Mouse (Mus musculus): ENCODE results near the gene Prc1.

The Prc1 gene

DNA sequence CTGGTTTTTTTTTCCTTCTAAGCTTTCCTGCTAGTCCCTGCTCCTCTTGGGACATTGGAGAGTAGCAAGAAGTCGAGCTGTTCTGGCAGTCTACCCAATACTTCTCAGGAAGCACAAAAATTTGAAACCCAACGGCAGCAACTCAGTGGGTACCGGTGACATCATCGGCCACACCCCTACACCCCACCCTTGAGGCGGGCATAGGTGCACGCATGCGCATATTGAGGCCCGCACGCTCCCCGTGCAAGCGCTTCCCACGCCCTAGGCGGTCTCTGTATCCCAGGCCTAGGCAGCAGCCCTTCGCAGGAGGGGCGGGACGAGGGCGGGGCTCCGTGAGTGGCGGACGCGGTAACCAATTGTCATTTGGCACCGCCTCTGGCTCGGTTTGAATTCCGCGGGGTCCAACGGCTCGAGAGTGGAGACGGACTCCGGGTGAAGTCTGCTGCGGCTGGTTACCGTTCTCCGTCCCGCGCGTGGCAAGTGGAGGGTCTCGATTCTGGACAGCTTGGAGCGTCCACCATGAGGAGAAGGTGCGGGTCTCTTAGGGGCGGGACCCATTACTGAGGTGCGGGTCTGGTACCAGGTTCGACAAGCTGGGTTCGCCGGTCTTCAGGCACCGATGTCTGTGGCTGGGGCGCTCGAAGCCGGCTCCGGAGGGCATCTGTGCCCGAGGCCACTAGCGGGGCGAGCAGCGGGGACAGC is at the start of gene Prc1:
Gene Prc1 (plus strand): TSS at position 389 of the 702 bp plus-strand sequence.
- peak; percentile 68 for DNase-seq (ENCODE audit: extremely low read depth, low read depth, low spot score)

DNA sequence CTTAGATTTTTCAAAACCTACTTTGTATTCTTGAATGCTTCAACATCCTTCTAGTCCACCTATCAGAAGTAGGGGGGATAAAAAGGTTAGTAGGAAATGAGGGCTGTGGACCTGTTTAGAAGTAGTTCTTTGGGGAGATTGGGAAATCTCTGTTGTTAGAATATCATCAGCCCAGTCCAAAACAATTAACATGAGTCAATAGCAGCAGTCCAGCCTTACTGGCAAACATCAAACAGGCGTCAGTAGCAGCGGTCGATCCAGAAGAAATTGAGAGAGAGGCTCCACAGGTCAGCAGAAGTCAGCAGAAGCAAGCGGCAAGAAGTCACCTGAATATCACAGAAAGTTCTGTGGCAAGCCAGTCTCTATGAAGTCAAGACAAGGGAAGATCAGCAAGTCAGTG is 49.4 kb upstream of the Prc1 start:
- DNase-seq (ENCODE audit: extremely low read depth, low read depth, low spot score) = no peak

DNA sequence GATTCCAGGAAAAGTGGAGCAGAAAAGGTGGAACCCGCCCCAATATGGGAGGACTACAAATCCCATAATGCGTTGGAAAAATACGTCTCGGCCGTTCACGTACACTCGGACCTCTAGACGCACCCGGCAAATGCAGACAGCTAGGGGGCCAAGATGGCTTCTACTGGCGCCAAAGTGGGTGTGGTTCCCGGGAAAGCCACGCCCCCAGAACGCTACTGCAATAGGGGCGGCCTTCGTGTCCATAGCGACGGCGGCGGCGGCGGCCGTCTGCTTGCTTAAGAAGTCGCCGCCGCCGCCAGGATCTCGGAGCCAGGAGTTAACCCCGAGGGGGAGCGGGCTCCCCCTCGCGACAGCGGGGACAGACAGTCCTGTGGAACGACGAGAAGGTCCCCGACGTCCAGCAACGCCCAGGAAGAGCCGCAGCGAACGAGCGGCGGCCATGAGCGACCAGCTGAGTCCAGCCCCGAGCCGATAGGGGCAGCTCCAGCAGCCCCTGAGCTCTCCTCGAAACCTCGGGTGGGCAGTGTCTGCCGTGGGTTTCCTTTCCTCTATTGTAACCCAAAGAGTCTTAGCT is 48.0 kb upstream of the Prc1 start, which contains the start of gene Ttll13:
Gene Ttll13 (plus strand): TSS at position 229 of the 574 bp plus-strand sequence.
- DNase-seq (ENCODE audit: extremely low read depth, low read depth, low spot score) = peak; percentile 56

DNA sequence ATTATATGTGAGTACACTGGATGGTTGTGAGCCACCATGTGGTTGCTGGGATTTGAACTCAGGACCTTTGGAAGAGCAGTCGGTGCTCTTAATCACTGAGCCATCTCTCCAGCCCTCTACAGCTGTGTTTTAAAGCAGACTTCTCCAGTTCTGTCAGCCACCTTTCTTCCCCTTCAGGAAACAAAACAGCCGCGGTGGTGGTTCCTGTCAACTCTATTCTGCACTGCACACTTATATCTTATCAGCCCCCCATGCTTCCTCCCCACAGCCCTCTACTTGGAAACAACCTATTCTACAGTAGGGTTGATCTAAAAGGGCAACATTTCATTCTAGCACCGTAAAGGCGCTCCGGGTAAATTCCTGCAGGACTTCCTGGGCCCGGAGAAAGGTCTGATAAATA is 47.4 kb upstream of the Prc1 start:
- DNase-seq (ENCODE audit: extremely low read depth, low read depth, low spot score) = no peak

DNA sequence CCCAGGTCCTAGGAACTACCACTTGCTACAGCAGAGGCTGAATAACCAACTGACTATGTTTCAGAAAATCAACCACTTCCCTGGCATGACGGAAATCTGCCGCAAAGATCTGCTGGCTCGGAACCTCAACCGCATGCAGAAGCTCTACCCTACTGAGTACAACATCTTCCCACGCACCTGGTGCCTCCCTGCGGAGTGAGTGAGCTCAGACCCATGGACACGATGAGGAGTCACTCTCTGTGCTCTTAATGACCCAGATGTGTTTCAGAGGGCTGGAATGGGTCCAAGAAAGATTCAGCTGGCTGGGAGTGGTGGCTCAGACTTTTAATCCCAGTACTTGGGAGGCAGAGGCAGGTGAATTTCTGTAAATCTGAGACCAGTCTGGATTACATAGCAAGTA is 41.8 kb upstream of the Prc1 start:
- DNase-seq (ENCODE audit: extremely low read depth, low read depth, low spot score) = no peak

DNA sequence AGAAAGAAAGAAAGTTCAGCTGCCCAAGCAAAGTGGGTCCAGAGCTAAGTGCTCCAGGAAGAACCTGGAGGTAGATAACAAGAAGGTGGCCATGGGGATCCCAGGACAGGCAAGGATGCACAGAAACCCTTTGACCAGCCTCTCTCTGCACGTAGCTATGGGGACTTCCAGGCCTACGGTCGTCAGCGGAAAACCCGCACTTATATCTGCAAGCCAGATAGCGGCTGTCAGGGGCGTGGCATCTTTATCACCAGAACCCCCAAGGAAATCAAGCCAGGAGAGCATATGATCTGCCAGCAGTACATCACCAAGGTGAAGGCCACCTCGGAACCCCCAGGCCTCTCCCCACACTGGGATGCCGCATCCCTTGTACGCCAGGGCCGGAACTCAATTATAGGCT is 41.4 kb upstream of the Prc1 start:
- no peak for DNase-seq (ENCODE audit: extremely low read depth, low read depth, low spot score)

DNA sequence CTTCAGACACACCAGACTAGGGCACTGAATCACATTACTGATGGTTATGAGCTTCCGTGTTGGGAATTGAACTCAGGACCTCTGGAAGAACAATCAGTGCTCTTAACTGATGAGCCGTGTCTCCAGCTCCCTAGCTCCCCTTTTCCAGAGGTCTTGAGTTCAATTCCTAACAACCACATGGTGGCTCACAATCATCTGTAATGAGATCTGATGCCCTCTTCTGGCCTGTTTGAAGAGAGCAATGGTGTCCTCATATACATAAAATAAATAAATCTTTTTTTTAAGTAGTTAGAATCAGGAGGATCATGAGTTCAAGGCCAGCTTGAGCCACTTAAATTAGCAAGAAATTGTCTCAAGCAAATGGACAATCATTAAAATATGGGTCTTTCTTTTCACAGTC is 38.3 kb upstream of the Prc1 start:
- no peak for DNase-seq (ENCODE audit: extremely low read depth, low read depth, low spot score)

DNA sequence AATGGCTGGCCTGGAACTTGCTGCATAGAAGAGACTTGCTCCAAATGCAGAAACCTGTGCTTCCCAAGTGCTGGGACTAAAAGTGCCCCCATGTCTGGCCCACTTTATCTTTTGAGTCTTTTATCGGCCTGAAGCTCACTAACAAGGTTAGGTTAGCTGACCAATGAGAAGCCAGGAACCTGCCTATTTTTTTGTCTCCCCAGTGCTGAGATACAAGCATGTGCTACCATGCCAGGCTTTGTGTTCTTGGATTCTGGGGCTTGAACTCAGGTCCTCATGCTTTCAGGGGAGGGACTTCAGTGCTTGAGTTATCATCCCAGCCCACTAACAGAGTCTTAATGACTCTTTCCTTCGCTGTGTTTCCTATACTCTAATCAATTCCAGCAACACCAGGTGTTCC is 36.5 kb upstream of the Prc1 start:
- DNase-seq (ENCODE audit: extremely low read depth, low read depth, low spot score) = no peak

DNA sequence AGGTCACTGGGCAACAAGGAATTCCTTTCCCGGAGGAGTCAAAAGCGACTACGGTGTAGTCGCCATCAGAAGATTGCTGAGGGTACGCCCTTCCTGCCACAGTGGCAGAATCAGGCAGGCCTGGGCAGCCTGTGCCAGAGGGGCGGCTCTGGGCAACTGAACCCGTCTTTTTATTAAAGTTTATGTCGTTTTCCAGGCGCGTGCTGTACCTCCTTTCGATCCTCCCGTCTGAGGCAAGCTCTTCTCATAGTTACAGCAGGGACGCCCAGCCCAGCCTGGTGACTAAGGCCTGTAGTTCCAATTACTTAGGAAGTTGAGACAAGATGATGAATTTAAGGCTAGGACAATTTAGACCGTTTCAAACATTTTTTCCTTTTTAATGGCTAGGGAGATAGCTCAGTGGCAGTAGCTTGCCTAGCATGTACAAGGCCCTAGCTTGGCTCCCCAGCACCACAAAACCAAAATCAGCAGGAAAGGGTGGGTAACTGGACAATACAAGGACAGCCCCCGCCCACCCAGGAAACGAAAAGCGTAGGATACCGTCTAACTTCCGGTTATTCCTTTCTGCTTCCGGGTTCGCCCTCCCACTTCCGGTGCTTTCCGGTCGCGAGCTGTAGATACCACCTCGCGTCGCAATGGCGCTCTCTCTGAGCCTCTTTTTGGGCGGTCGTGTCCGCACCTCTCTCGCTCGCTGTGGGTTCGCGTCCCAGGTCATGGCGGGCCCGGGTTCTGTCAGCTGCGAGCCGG is 33.5 kb upstream of the Prc1 start, which contains the start of gene Ngrn:
Gene Ngrn (plus strand): TSS at position 591 of the 747 bp plus-strand sequence.
- DNase-seq (ENCODE audit: extremely low read depth, low read depth, low spot score) = no peak

DNA sequence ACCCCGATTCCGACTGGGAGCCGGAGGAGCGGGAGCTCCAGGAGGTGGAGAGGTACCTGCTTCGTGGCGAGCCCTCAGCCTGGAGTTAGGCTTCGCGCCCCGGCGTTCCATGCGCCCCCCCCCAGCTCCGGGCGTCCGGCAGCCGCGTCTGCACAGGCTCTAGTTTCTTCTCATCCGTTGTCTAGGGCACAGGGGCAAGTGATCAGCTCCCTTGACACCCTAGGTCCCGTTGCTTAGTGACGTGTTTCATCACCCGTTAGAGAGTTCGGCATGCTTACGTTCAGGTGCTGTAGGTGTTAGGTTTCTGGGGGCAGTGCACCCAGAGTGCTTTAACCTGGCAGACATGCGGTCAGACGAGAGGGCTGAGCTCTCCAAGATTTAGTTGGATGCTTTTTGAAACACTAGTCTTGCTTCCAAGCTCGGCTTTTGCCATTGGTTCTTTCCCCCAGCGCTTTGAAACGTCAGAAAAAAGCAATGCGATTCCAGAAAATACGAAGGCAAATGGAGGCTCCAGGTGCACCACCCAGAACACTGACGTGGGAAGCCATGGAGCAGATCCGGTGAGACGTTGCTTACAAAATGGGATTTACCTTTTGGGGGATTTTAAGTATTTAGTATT is 32.8 kb upstream of the Prc1 start:
- no peak for DNase-seq (ENCODE audit: extremely low read depth, low read depth, low spot score)

DNA sequence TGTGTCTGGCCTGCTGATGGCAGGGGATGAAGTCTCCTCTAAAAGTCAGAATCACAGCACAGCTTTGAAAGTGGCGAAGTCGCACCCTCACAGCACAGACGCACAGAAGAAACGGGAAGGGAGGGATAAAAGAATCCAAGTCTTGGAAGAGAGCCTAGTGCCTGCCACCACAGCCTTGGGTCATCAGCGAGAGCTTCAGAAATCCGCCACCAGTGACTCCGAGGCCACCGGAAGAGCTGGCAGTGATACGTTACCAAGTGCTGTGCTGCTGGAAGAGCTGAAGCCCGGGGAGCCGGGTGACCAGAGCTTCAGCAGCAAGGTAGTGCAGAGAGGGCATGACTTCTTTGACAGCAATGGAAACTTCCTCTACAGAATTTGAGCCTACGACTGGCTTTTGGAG is 29.6 kb upstream of the Prc1 start:
- DNase-seq (ENCODE audit: extremely low read depth, low read depth, low spot score) = no peak

DNA sequence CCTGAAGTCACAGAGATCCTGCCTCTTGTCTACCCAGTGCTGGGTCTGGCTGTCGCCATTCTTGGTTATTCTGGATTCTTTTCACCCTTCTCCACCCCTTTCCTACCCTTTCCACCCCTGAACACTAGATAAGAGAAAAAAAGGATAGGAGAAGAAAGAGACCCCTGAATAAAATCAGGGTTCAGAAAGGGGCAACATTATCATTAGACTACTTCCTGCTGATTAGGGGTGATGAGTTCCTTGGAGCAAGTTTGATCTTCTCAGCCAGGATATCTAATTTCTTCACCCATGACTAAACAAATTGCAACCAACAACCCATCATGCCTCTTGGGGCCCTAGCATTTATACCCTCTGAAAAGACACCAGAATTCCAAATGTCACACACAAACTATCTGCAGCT is 26.5 kb upstream of the Prc1 start:
- DNase-seq (ENCODE audit: extremely low read depth, low read depth, low spot score) = no peak

DNA sequence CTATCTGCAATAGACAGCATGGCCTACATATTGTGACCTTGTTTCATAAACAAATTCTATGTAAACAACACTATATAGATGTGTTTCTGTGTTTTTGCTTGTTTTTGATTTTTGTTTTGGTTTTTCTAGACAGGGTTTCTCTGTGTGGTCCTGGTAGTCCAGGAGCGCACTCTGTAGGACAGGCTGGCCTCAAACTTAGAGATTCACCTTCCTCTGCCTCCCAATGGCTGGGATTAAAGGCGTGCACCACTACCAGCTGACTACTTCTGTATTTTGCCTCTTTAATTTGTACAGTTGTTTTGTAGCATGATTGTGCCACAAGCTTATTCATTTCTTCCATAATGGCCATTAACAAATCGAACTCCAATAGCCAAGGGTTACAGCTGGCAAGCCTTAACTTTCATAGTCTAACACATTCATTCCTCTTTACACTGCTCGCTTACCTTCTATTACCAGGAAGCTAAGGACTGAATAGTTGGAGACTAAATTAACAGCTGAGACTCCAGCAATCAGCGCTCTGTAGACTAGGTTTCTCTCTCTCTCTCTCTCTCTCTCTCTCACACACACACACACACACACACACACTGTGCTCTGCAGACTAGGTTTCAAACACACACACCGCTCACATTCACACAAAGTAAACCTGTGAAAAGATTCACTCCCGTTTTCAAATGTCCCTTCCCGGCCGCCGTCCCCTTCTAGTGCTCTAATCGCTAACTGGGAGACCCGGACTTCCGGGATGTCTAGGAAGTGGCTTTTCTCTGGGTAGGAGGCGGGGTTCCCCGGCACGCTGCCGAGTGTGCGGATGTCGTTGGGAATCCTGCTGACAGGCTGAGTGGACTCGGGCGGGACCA is 25.1 kb upstream of the Prc1 start, which contains the start of gene Vps33b:
Gene Vps33b (plus strand): TSS at position 753 of the 854 bp plus-strand sequence.
- DNase-seq (ENCODE audit: extremely low read depth, low read depth, low spot score) = no peak

DNA sequence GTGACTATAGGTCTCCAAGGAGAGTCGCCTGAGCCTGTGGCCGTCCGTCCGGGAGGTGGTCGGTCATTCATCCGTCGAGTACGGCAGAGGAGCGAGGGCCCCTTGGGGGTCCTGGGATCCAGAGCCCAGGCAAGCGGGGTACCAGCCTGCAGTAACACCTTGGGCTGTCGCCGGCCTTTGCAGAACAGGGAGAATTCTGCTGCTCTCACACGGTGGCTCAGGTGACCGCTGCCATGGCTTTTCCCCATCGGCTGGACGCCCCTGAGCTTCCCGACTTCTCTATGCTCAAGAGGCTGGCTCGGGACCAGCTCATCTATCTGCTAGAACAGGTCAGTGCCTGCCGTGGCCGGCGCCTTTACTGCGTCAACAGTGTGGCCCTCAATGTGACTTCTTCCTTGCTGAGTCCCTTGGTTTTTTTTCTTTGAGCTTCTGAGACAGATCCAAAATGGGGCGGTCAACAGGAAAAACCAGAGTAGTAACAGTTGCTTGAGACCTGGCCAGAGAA is 24.4 kb upstream of the Prc1 start:
- DNase-seq (ENCODE audit: extremely low read depth, low read depth, low spot score) = no peak

DNA sequence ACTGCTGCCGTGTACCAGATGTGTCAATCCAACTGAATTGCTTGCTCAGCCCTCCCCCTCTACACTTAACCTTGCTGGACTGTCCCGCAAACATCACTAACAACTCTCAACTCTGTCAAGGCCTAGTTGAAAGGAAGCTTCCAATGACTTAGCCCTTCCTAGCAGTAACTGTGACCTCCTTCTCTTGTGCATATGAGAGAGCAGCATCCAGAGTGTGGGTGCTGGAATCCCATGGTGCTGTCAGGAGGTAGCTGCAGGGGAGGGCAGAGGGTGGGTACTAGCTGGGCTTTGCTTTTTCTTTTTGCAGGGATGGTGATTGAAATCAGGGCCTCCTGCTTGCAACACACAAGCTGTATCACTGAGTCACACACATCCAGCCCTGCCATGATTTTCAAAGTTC is 20.8 kb upstream of the Prc1 start:
- no peak for DNase-seq (ENCODE audit: extremely low read depth, low read depth, low spot score)

DNA sequence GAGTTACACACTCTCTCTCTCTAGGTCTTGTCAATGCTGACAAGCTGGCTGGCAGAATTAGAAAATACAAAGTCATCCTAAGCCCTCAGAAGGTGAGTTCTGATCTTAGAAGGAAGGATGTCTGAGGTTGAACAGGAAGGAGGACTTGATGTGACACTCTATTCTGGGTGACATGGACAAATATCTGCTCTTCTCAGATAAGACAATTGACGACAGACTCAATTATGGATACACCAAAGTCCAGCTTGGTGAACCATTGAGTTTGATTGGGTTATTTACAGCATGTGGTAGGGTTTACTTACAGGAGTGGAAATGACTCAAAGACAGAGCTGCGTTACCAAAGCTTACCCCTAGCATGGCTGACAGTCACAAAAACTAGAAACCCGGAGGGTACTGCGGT is 17.9 kb upstream of the Prc1 start:
- DNase-seq (ENCODE audit: extremely low read depth, low read depth, low spot score) = no peak

DNA sequence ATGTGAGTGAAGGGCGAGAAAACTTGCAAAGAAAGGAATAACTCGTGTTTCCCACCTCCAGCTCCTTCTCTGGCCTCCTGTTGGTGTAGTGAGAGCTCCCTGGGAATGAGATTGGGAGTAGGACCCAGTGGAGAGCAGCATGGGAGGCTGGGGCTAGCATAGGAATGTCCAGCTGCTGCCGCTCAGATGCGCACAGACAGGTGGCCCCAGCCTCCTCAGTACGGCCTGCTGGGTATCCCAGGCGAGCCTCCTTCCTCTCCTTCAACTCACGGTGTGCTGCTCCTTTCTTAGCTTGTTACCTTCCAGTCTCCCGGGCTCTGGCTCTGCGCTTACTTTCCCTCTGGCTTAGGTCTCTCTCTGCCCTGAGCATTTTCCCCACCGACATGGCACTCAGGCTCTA is 14.2 kb upstream of the Prc1 start:
- DNase-seq (ENCODE audit: extremely low read depth, low read depth, low spot score) = no peak

DNA sequence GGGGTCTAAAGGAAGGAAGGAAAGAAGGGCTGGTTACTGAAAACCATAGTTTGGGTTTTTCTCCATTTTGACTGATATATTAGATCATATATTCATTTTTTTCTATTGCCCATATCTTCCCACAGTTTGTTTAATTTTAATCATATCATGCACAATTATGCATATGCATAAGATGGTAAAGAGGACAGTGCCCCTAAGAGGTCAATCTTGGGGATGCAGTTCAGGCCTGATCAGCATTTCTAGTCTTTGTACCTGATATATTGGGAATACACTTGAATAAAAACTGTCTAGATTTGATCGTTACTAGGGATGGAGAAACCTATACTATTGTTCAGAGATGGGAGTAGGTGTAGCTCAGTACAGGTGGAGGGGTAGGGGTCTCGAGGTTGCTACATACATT is 13.3 kb upstream of the Prc1 start:
- no peak for DNase-seq (ENCODE audit: extremely low read depth, low read depth, low spot score)

DNA sequence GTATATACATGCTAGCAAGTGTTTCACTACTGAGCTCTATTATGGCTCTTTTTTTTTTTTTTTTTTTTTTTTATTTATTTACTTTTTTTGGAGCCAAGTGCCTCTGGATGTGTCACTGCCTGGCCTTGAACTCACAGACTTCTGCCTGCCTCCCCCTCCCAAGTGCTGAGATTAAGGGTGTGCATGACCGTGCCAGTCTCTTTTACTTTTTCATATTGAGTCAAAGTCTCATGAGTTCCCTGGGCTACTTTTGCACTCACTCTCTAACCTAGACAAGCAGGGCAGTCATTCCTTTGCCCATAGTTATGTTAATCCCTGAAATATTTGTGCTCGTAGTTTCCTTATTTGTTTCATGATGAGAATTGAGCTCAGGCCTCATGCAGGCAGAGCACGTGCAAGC is 12.6 kb upstream of the Prc1 start:
- DNase-seq (ENCODE audit: extremely low read depth, low read depth, low spot score) = no peak

DNA sequence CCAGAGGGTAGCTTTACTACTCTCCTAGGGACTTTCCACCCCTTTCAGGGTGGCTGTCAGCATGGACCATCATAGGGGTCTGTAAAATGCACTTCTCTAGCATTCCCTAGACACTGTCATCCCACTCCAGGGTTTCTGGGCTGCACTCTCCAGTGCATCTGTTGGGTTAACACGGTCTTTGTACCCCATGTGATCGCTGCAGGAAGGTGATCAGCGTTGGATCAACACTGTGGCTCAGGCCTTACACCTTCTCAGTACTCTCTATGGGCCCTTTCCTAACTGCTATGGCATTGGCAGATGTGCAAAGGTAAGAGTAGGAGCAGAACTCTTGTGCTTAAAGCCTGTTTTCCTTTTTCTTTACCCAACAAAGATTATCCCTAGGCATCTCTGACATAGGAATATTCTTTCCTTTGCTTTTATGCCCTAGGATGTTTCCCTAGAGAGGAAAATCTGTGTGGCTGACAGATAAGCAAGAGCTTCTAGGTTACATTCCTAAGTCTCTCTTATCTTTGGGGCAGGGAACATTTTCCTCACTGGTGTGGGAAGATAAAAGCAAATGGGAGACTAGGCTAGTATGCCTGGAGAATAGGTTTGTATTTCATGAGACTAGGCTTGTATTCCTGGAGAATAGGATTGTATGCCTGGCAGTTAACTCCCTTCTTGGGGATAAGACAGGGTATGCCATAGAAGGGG is 10.9 kb upstream of the Prc1 start:
- no peak for DNase-seq (ENCODE audit: extremely low read depth, low read depth, low spot score)
